Comparison of ENCODE assay signal across 7 mouse cellular contexts in genomic region chr4:86750346-86750945, GRCm38 (mm10). TPM values are rescaled to one million over a fixed set of nuclear protein-coding genes. Genes with fewer than 3 reads are reported as not detected.
DNase-seq lines count a peak whose midpoint lies in the region; ATAC-seq and TF ChIP-seq lines count a peak whose summit lies in the region.

No protein-coding gene starts in this region.

- H3K4me1 ChIP-seq in midbrain, embryonic 14.5 days (ENCODE audit: control insufficient read depth, insufficient read depth, low read length), result peaks cover 13% of the 10 kb centered on the region; the same call in 1 of the 2 replicates

- 0 out of 2 replicates have a peak, but pooled peaks cover 3% of the 10 kb centered on the region for H3K9me3 ChIP-seq in midbrain, embryonic 14.5 days (ENCODE audit: control insufficient read depth, low read length)

- peak overlapping the region; percentile 88; the same call in 1 of the 2 replicates for H3K4me2 ChIP-seq in midbrain, embryonic 14.5 days (ENCODE audit: low read length)

- no peak for TF ChIP-seq CTCF in layer of hippocampus, adult 2 months (conservative IDR thresholded peaks at IDR 0.05)

- no peak overlapping the region for H3K27ac ChIP-seq in layer of hippocampus, adult 2 months
- H3K27ac ChIP-seq in midbrain, embryonic 14.5 days (replicated peaks; ENCODE audit: low read depth, low read length), result no peak overlapping the region

- ATAC-seq in hematopoietic stem cell, adult 5-6 weeks (replicated peaks in 1 of 2; ENCODE audit: insufficient read depth in 1 of 2, low FRiP score in 2 of 2, low TSS enrichment in 1 of 2, low read depth in 1 of 2, poor library complexity in 2 of 2, severe bottlenecking in 2 of 2), result peak; percentile 5 to 12; a peak in 2 of 4 replicates
- ATAC-seq in midbrain, embryonic 14.5 days (ENCODE audit: low FRiP score, low TSS enrichment), result no peak

- H3K9ac ChIP-seq in midbrain, embryonic 14.5 days (replicated peaks; ENCODE audit: low read length), result no peak overlapping the region

- H3K36me3 ChIP-seq in midbrain, embryonic 14.5 days (ENCODE audit: control insufficient read depth, insufficient read depth, low read length), result no peaks in the 10 kb centered on the region

- no peak for DNase-seq in layer of hippocampus, adult 2 months (ENCODE audit: low spot score in 2 of 2)
- no peak for DNase-seq in layer of hippocampus, postnatal 36 days
- DNase-seq in c-Kit-positive CD71-negative TER-119-negative erythroid progenitor cells, embryonic 14.5 days (ENCODE audit: low read depth), result peak; percentile 3
- DNase-seq in midbrain, embryonic 14.5 days, result no peak
- no peak for DNase-seq in cerebellum, adult 9-11 months
- no peak for DNase-seq in cerebellum, postnatal 25 days

- 82% methylated on average over 10 of the region's 10 CpGs for whole genome bisulfite sequencing in midbrain, embryonic 14.5 days

- H3K4me3 ChIP-seq in layer of hippocampus, adult 2 months, result peak overlapping the region; percentile 99
- H3K4me3 ChIP-seq in midbrain, embryonic 14.5 days (replicated peaks; ENCODE audit: low read depth, low read length), result no peak overlapping the region

- H3K27me3 ChIP-seq in midbrain, embryonic 14.5 days (ENCODE audit: control insufficient read depth, insufficient read depth, low read length), result no peaks in the 10 kb centered on the region

RNA-seq across cellular contexts. Expression of gene Dennd4c, which starts 2.1 kb away (rescaled TPM):
- 10 to 100 TPM in 1 of 2 experiments, 1 to 10 TPM in 1; 9.5 to 10.6 TPM for total RNA-seq in layer of hippocampus, adult 2 months (2021)
- 10 to 100 TPM; 10.5 to 11.1 TPM for total RNA-seq in layer of hippocampus, postnatal 36 days (2021)
- 36.0 and 40.0 TPM in 2 replicates for total RNA-seq in hematopoietic stem cell, adult 5-6 weeks (2017)
- polyA plus RNA-seq in midbrain, embryonic 14.5 days (2014; fragmentation: Nextera tagmentation; extraction: Ambion mirVana), result 3.9 and 5.1 TPM in 2 replicates
